Mouse (Mus musculus) bone marrow, adult 2 months (tissue): ENCODE measurements at regions not wholly inside any gene's neighbourhood (a gene's known extent, or its start where the extent isn't known, plus 50 kb on each side); places are given as distances from the start of the nearest gene placed in this dataset.

Experiments
- CTCF ChIP-seq: fragments of 200-500 bp; IDR thresholded peaks from 2 replicates; pipeline ENCODE4 v1.5.1; 2011; ENCODE audit warnings: low read length, control low read depth; ENCODE audit not compliant: control insufficient read depth, insufficient read depth
- POLR2A ChIP-seq: fragments of 200-500 bp; IDR thresholded peaks from 2 replicates; pipeline ENCODE4 v1.6.1; 2011; ENCODE audit warnings: low read depth, mild to moderate bottlenecking, control low read depth, low read length, borderline replicate concordance; ENCODE audit not compliant: control insufficient read depth

DNA sequence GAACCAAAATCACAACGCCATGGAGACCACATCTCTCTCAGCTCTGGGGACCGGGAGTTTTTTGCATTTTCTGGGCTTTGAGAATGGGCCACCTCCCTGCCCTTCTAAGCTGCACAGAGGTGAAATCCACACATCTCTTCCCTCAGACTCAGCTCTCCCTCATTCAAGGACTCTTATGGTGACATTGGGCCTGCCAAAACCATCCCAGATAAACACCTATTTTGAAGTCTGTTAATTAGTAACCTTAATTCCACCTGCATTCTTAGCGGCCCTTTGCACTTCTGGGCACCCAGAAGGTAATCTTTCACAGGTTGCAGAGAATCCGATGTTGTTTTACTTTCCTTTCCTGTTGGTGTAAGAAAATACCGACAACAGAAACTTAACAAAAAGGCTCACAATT lies 123.2 kb upstream of the Jade1 start:
- TF ChIP-seq CTCF = no peak
- no peak for TF ChIP-seq POLR2A
